Mouse (Mus musculus) myocyte (in vitro differentiated cells): ENCODE results near the gene Zbed6.

Source experiments
- POLR2A ChIP-seq: IDR thresholded peaks from one replicate; pipeline ENCODE4 v1.6.1; 2011; ENCODE audit warnings: low read depth, mild to moderate bottlenecking, control low read depth, moderate library complexity; ENCODE audit not compliant: insufficient read length
- POLR2AphosphoS2 ChIP-seq: IDR thresholded peaks from one replicate; pipeline ENCODE4 v1.6.1; 2011; ENCODE audit warnings: low read depth, control low read depth; ENCODE audit not compliant: insufficient read length

DNA sequence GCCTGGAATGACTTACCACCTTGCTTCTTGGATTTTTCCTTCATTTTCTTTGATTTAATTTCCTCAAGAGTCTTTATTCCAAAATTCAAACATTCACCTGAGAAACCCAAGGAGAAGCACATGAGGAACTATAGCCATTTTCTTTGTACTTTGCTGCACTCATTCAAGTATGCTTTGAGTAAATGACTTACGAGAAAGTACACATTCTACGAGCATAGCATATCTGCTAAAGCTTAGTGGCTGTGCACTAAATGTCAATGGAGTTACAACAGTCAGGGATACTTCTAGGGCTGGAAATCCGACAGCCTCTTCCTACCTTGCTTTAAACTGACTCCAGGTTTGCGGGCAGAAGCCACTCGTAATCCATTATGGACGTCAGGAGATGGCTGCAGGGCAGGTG is 22.2 kb downstream of the Zbed6 start:
- TF ChIP-seq POLR2AphosphoS2 (no peak), POLR2A (no peak)
